Mouse (Mus musculus) natural killer cell, adult 2 months (primary cell): Measurements from ENCODE around the gene Stk33.
"Not testable (repeated sequence)": the region's sequence is repeated elsewhere in the genome, so short reads cannot be mapped to it uniquely, and the experiment has no call there.

Source experiments
- DNase-seq, 2 experiments: peaks; one replicate each; pipeline ENCODE4 v3.0.0; 2022; ENCODE audit warnings: low spot score in 2 of 2

Gene Stk33

GRCm38 (mm10) chr7:109438781-109439591 lies at the start of gene Stk33:
TSS of gene Stk33 (minus strand) at chr7:109439081.
- no peak for DNase-seq

GRCm38 (mm10) chr7:109484221-109484620 lies 45.3 kb upstream of the Stk33 start:
- no peak for DNase-seq

GRCm38 (mm10) chr7:109480765-109481197 lies 41.9 kb upstream of the Stk33 start:
- peak; percentile 7 to 8 for DNase-seq

GRCm38 (mm10) chr7:109477926-109478325 lies 39.0 kb upstream of the Stk33 start:
- DNase-seq: no peak

- DNase-seq: no peak
Observed at GRCm38 (mm10) chr7:109470700-109471099, 31.8 kb upstream of the Stk33 start.

GRCm38 (mm10) chr7:109468262-109468701 lies 29.4 kb upstream of the Stk33 start:
- DNase-seq: no peak

- DNase-seq: no peak
Observed at GRCm38 (mm10) chr7:109467591-109467990, 28.7 kb upstream of the Stk33 start.

- DNase-seq: no peak
Observed at GRCm38 (mm10) chr7:109460698-109461097, 21.8 kb upstream of the Stk33 start.

- no peak for DNase-seq
Observed at GRCm38 (mm10) chr7:109456563-109456962, 17.7 kb upstream of the Stk33 start.

GRCm38 (mm10) chr7:109455748-109456147 lies 16.9 kb upstream of the Stk33 start:
- no peak for DNase-seq

GRCm38 (mm10) chr7:109454856-109455255 lies 16.0 kb upstream of the Stk33 start:
- no peak for DNase-seq

- DNase-seq: no peak
Observed at GRCm38 (mm10) chr7:109448060-109448459, 9.2 kb upstream of the Stk33 start.

- DNase-seq: no peak
Observed at GRCm38 (mm10) chr7:109445012-109445411, 6.1 kb upstream of the Stk33 start.

GRCm38 (mm10) chr7:109442739-109443138 lies 3.9 kb upstream of the Stk33 start:
- no peak for DNase-seq

- no peak for DNase-seq
Observed at GRCm38 (mm10) chr7:109440697-109441269, 1.9 kb upstream of the Stk33 start.

GRCm38 (mm10) chr7:109424422-109425159 lies 14.3 kb downstream of the Stk33 start:
- DNase-seq: no peak

GRCm38 (mm10) chr7:109422803-109423202 lies 16.1 kb downstream of the Stk33 start:
- DNase-seq: no peak

GRCm38 (mm10) chr7:109405491-109405890 lies 33.4 kb downstream of the Stk33 start:
- DNase-seq: no peak

GRCm38 (mm10) chr7:109399299-109399698 lies 39.6 kb downstream of the Stk33 start:
- no peak for DNase-seq

GRCm38 (mm10) chr7:109381131-109381530 lies 57.8 kb downstream of the Stk33 start:
- no peak for DNase-seq

GRCm38 (mm10) chr7:109373556-109373955 lies 65.3 kb downstream of the Stk33 start:
- DNase-seq: not testable (repeated sequence)

- no peak for DNase-seq
Observed at GRCm38 (mm10) chr7:109358435-109359187, 80.3 kb downstream of the Stk33 start.
